Mouse (Mus musculus) megakaryocyte progenitor cell, adult 5-6 weeks (primary cell): ENCODE measurements around the gene Zkscan3. TPM values are rescaled to one million over a fixed set of nuclear protein-coding genes. Genes with fewer than 3 reads are reported as not detected.
A peak's percentile ranks its signal among the peaks of the same experiment; 100 is the strongest.

Experiments used
- ATAC-seq: replicated peaks from 2 replicates; pipeline ENCODE4 v1.8.0; 2016; ENCODE audit warnings: mild to moderate bottlenecking, moderate TSS enrichment, inconsistent platforms; ENCODE audit not compliant: poor library complexity
- total RNA-seq, 2 experiments: library from RNA; stranded (forward) in 1 of 2; stranded (reverse) in 1 of 2; fragments of 157-497, 149-512 nt in 1 of 2; fragments of 200-1000 nt in 1 of 2; gene quantifications; 2 replicates each; pipeline versions ENCODE4 v1.2.3 to v1.2.4; 2015 to 2017

Zkscan3 gene
- total RNA-seq (2015) (39.4 and 51.9 TPM in 2 replicates), total RNA-seq (2017) (26.9 and 33.7 TPM in 2 replicates)

GRCm38 (mm10) chr13:21402287-21402846, at the start of gene Zkscan3:
Gene Zkscan3 (minus strand): TSS chr13:21402755.
- ATAC-seq = peak; percentile 99

- ATAC-seq = no peak
Observed at GRCm38 (mm10) chr13:21447856-21448614, 45.5 kb upstream of the Zkscan3 start.

- ATAC-seq = no peak
Observed at GRCm38 (mm10) chr13:21446796-21447195, 44.2 kb upstream of the Zkscan3 start.

GRCm38 (mm10) chr13:21441207-21441572, 38.6 kb upstream of the Zkscan3 start:
- no peak; the same call in 1 of the 2 replicates for ATAC-seq

- peak; percentile 95 for ATAC-seq
Observed at GRCm38 (mm10) chr13:21440503-21441206, 38.1 kb upstream of the Zkscan3 start, which contains the start of gene Pgbd1. Gene Pgbd1 (minus strand): TSS chr13:21441058.

GRCm38 (mm10) chr13:21435476-21435875, 32.9 kb upstream of the Zkscan3 start:
- no peak for ATAC-seq

GRCm38 (mm10) chr13:21427631-21428030, 25.1 kb upstream of the Zkscan3 start:
- no peak for ATAC-seq

- no peak for ATAC-seq
Observed at GRCm38 (mm10) chr13:21423301-21423700, 20.7 kb upstream of the Zkscan3 start.

GRCm38 (mm10) chr13:21418865-21419264, 16.3 kb upstream of the Zkscan3 start:
- peak; percentile 85 for ATAC-seq

- no peak for ATAC-seq
Observed at GRCm38 (mm10) chr13:21417298-21418010, 14.9 kb upstream of the Zkscan3 start.

GRCm38 (mm10) chr13:21415750-21416149, 13.2 kb upstream of the Zkscan3 start:
- no peak for ATAC-seq

- ATAC-seq = peak; percentile 59; the same call in 1 of the 2 replicates
Observed at GRCm38 (mm10) chr13:21415266-21415665, 12.7 kb upstream of the Zkscan3 start.

- ATAC-seq = no peak; the same call in 1 of the 2 replicates
Observed at GRCm38 (mm10) chr13:21414231-21415212, 12.0 kb upstream of the Zkscan3 start.

GRCm38 (mm10) chr13:21408805-21409459, 6.4 kb upstream of the Zkscan3 start:
- no peak for ATAC-seq

- peak; percentile 96 for ATAC-seq
Observed at GRCm38 (mm10) chr13:21407969-21408804, 5.6 kb upstream of the Zkscan3 start.

GRCm38 (mm10) chr13:21407341-21407740, 4.8 kb upstream of the Zkscan3 start:
- no peak for ATAC-seq

GRCm38 (mm10) chr13:21402848-21403247, 293 bp upstream of the Zkscan3 start:
- peak; percentile 38 for ATAC-seq

GRCm38 (mm10) chr13:21401636-21402286, 794 bp downstream of the Zkscan3 start:
- ATAC-seq = peak; percentile 32; the same call in 1 of the 2 replicates
